In the genomic region with DNA sequence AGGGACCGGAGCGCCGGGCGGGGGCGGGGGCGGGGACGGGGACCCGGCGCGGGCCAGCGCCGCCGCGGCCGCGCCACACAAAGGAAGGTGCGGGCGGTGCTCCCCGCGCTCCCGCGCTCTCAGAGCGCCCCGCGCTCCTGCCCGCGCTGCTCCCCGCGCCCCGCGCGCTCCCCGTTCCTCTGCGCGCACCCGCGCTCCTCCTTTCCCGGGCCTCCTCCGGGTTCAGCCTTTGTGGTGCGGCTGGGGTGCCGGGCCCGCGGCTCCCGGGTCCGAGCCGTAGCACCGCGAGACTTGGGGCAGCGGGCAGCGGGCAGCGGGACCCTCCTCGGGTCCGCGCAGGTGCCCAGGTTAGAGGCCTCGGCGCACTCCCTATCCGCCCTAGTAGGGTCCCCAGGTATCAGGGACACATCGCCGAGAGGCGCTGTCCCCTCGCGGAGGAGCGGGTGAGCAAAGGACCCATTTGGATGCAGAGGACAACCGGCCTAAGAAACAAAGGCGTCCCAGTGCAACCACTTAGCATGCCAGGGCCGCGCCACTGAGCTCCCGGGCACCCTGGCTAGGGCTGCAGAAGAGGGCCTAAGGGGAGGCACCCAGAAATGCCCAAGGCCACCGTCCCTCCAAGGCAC, we compare ENCODE assay signal across 8 mouse cellular contexts. TPM values are rescaled to one million over a fixed set of nuclear protein-coding genes. Genes with fewer than 3 reads are reported as not detected.
DNase-seq lines count a peak whose midpoint lies in the region; ATAC-seq and TF ChIP-seq lines count a peak whose summit lies in the region.

A gene (minus strand): TSS at position 281 of the 626 bp plus-strand sequence.

- H3K27ac ChIP-seq in cortical plate, adult 2 months (ENCODE audit: insufficient read depth, low read length): peak within 1 kb of the TSS; percentile 99
- H3K27ac ChIP-seq in heart, embryonic 15.5 days: peak within 1 kb of the TSS; percentile 21
- H3K27ac ChIP-seq in liver, embryonic 14.5 days: no peak within 1 kb of the TSS

- peaks cover 7% of the 10 kb centered on the region for H3K4me1 ChIP-seq in cortical plate, adult 2 months (ENCODE audit: control insufficient read depth, insufficient read depth, low read length)
- peaks cover 13% of the 10 kb centered on the region for H3K4me1 ChIP-seq in heart, embryonic 15.5 days (replicated peaks)
- H3K4me1 ChIP-seq in liver, embryonic 14.5 days (replicated peaks; ENCODE audit: control insufficient read depth in 2 of 2, insufficient read depth in 2 of 2, low read length in 1 of 2): no peaks in the 10 kb centered on the region

- peak; percentile 76 for DNase-seq in layer of hippocampus, adult 11-12 months (ENCODE audit: low spot score)
- DNase-seq in layer of hippocampus, adult 9-10 months (ENCODE audit: low spot score): no peak
- peak; percentile 15 to 54 for DNase-seq in kidney, postnatal 36 days
- DNase-seq in liver, embryonic 14.5 days (ENCODE audit: low read depth in 3 of 3, low spot score in 3 of 3): no peak
- DNase-seq in retina, embryonic 14.5 days (ENCODE audit: low spot score): peak; percentile 74
- DNase-seq in thymus, postnatal 14 days: no peak

- peak within 1 kb of the TSS; percentile 52 for H3K4me3 ChIP-seq in cortical plate, adult 2 months (ENCODE audit: insufficient read depth, low read length)
- H3K4me3 ChIP-seq in heart, embryonic 15.5 days: peak within 1 kb of the TSS; percentile 78
- H3K4me3 ChIP-seq in liver, embryonic 14.5 days (ENCODE audit: insufficient read depth in 1 of 2, low read depth in 2 of 2, low read length in 2 of 2): peak within 1 kb of the TSS in 1 of 2 experiments; percentile 28; a peak in 3 of 4 replicates

- peaks cover 49% of the 10 kb centered on the region for H3K27me3 ChIP-seq in heart, embryonic 15.5 days
- H3K27me3 ChIP-seq in liver, embryonic 14.5 days (ENCODE audit: control insufficient read depth, insufficient read depth, low read length): peaks cover 20% of the 10 kb centered on the region

- peak within 1 kb of the TSS; percentile 98 for H3K4me2 ChIP-seq in heart, embryonic 15.5 days
- peak within 1 kb of the TSS; percentile 48 for H3K4me2 ChIP-seq in liver, embryonic 14.5 days (ENCODE audit: low read depth)

- no peak for TF ChIP-seq CTCF in cortical plate, adult 2 months (IDR thresholded peaks at IDR 0.05; ENCODE audit: extremely low read depth, insufficient read depth, low read length)
- no peak for TF ChIP-seq CTCF in liver, embryonic 14.5 days (IDR thresholded peaks at IDR 0.05; ENCODE audit: low read depth)

- WGBS in heart, embryonic 15.5 days: under 1% methylated on average over 65 of the region's 69 CpGs
- 1% methylated on average over 62 of the region's 69 CpGs for WGBS in liver, embryonic 14.5 days (ENCODE audit: insufficient replicate concordance)

- H3K36me3 ChIP-seq in heart, embryonic 15.5 days: no peaks in the 10 kb centered on the region
- no peaks in the 10 kb centered on the region for H3K36me3 ChIP-seq in liver, embryonic 14.5 days (replicated peaks; ENCODE audit: control insufficient read depth, insufficient read depth, low read depth)

- TF ChIP-seq EP300 in liver, embryonic 14.5 days (IDR thresholded peaks at IDR 0.05; ENCODE audit: low read depth): no peak

- H3K9ac ChIP-seq in heart, embryonic 15.5 days: peak within 1 kb of the TSS; percentile 70
- H3K9ac ChIP-seq in liver, embryonic 14.5 days (replicated peaks): no peak within 1 kb of the TSS

- H3K9me3 ChIP-seq in heart, embryonic 15.5 days (replicated peaks): no peaks in the 10 kb centered on the region
- no peaks in the 10 kb centered on the region for H3K9me3 ChIP-seq in liver, embryonic 14.5 days (ENCODE audit: control insufficient read depth, low read length)

- 0 out of 2 replicates have a peak, but pooled peaks have one; percentile 30 for TF ChIP-seq POLR2A in cortical plate, adult 2 months (IDR thresholded peaks at IDR 0.05; ENCODE audit: extremely low read depth, insufficient read depth, low read length)

- peak; percentile 59 for ATAC-seq in heart, embryonic 15.5 days (replicated peaks; ENCODE audit: insufficient number of reproducible peaks, insufficient read depth, low FRiP score, low read depth)
- ATAC-seq in liver, embryonic 14.5 days (ENCODE audit: insufficient read depth): no peak

RNA-seq across cellular contexts. Expression of the gene that starts here (rescaled TPM):
- 172 and 190 TPM in 2 replicates for polyA plus RNA-seq in cortical plate, adult 2 months (2012; rRNA removed)
- 1.5 and 3.4 TPM in 2 replicates for polyA plus RNA-seq in heart, embryonic 15.5 days (2015; fragmentation: Nextera tagmentation; extraction: Ambion mirVana)
- 0.16 and 0.22 TPM in 2 replicates for polyA plus RNA-seq in liver, embryonic 14.5 days (2012; rRNA removed)
- polyA plus RNA-seq in liver, embryonic 14.5 days (2014; fragmentation: Nextera tagmentation; extraction: Ambion mirVana): 0.39 TPM in 1 of 2 replicates, not detected in the other

Comparison
In these comparisons a context has a peak if more than half of its experiments do, and no peak if none do; other contexts are left out.
1. RNA of the gene that starts here (polyA plus RNA-seq): 172 to 190 TPM in cortical plate, adult 2 months; 1.5 to 3.4 TPM in heart, embryonic 15.5 days and 0.16 to 0.39 TPM in liver, embryonic 14.5 days; every median in the first group is over 10 times any median in the second.
2. DNase-seq: peak in layer of hippocampus, adult 11-12 months (single experiment), kidney, postnatal 36 days (2 of 2) and retina, embryonic 14.5 days (single experiment); none in layer of hippocampus, adult 9-10 months (single experiment), liver, embryonic 14.5 days (0 of 3) and thymus, postnatal 14 days (single experiment).